ENCODE assay signal across 8 mouse cellular contexts in genomic region chr17:56858216-56858615, GRCm38 (mm10). TPM values are rescaled to one million over a fixed set of nuclear protein-coding genes. Genes with fewer than 3 reads are reported as not detected.
DNase-seq lines count a peak whose midpoint lies in the region; ATAC-seq and TF ChIP-seq lines count a peak whose summit lies in the region.

No protein-coding gene starts in this region.

- WGBS in forebrain, embryonic 13.5 days: 48% methylated on average over 4 of the region's 4 CpGs
- WGBS in forebrain, embryonic 12.5 days: 51% methylated on average over 4 of the region's 4 CpGs
- 55% methylated on average over 4 of the region's 4 CpGs for WGBS in heart, embryonic 12.5 days

- H3K36me3 ChIP-seq in forebrain, embryonic 13.5 days (ENCODE audit: poor library complexity, severe bottlenecking): no peaks in the 10 kb centered on the region
- no peaks in the 10 kb centered on the region for H3K36me3 ChIP-seq in forebrain, embryonic 12.5 days (replicated peaks)
- H3K36me3 ChIP-seq in heart, embryonic 12.5 days: no peaks in the 10 kb centered on the region

- H3K27me3 ChIP-seq in forebrain, embryonic 13.5 days: no peaks in the 10 kb centered on the region
- no peaks in the 10 kb centered on the region for H3K27me3 ChIP-seq in forebrain, embryonic 12.5 days
- no peaks in the 10 kb centered on the region for H3K27me3 ChIP-seq in heart, embryonic 12.5 days (replicated peaks)

- H3K27ac ChIP-seq in forebrain, embryonic 13.5 days: no peak overlapping the region
- no peak overlapping the region for H3K27ac ChIP-seq in forebrain, embryonic 12.5 days
- peak overlapping the region; percentile 79; the same call in 1 of the 2 replicates for H3K27ac ChIP-seq in heart, embryonic 12.5 days (ENCODE audit: poor library complexity, severe bottlenecking)
- H3K27ac ChIP-seq in layer of hippocampus, adult 2 months: no peak overlapping the region

- H3K9ac ChIP-seq in forebrain, embryonic 13.5 days: no peak overlapping the region
- H3K9ac ChIP-seq in forebrain, embryonic 12.5 days: no peak overlapping the region
- H3K9ac ChIP-seq in heart, embryonic 12.5 days: no peak overlapping the region

- peak; percentile 38; the same call in 1 of the 2 replicates for ATAC-seq in forebrain, embryonic 13.5 days
- no peak for ATAC-seq in forebrain, embryonic 12.5 days (ENCODE audit: low FRiP score)
- no peak for ATAC-seq in heart, embryonic 12.5 days (ENCODE audit: insufficient number of reproducible peaks, low FRiP score)

- TF ChIP-seq CTCF in layer of hippocampus, adult 2 months (conservative IDR thresholded peaks at IDR 0.05): peak; percentile 95

- no peaks in the 10 kb centered on the region for H3K9me3 ChIP-seq in forebrain, embryonic 13.5 days (replicated peaks)
- H3K9me3 ChIP-seq in forebrain, embryonic 12.5 days: no peaks in the 10 kb centered on the region
- no peaks in the 10 kb centered on the region for H3K9me3 ChIP-seq in heart, embryonic 12.5 days (replicated peaks)

- peak; percentile 73 to 74 for DNase-seq in adrenal gland, adult 18-20 months (ENCODE audit: low spot score in 2 of 2)
- DNase-seq in embryo, embryonic 11 days: peak; percentile 64
- peak; percentile 29 to 60 for DNase-seq in layer of hippocampus, adult 2 months (ENCODE audit: low spot score in 2 of 2)
- DNase-seq in lung, postnatal 36 days: peak; percentile 84
- DNase-seq in spleen, postnatal 36 days (ENCODE audit: low spot score in 2 of 2): peak; percentile 52 to 60

- H3K4me1 ChIP-seq in forebrain, embryonic 13.5 days: no peaks in the 10 kb centered on the region; the same call in 1 of the 2 replicates
- no peaks in the 10 kb centered on the region for H3K4me1 ChIP-seq in forebrain, embryonic 12.5 days
- peaks cover 10% of the 10 kb centered on the region for H3K4me1 ChIP-seq in heart, embryonic 12.5 days (replicated peaks)

- H3K4me2 ChIP-seq in forebrain, embryonic 13.5 days: no peak overlapping the region
- no peak overlapping the region for H3K4me2 ChIP-seq in forebrain, embryonic 12.5 days
- H3K4me2 ChIP-seq in heart, embryonic 12.5 days: no peak overlapping the region

- no peak overlapping the region for H3K4me3 ChIP-seq in forebrain, embryonic 13.5 days
- no peak overlapping the region for H3K4me3 ChIP-seq in forebrain, embryonic 12.5 days (replicated peaks)
- H3K4me3 ChIP-seq in heart, embryonic 12.5 days: no peak overlapping the region
- no peak overlapping the region for H3K4me3 ChIP-seq in layer of hippocampus, adult 2 months

RNA-seq across cellular contexts. Expression of gene Acsbg2, which starts 16.0 kb away (rescaled TPM):
- not detected in 2 replicates for polyA plus RNA-seq in forebrain, embryonic 13.5 days (2015; fragmentation: Nextera tagmentation; extraction: Ambion mirVana)
- polyA plus RNA-seq in forebrain, embryonic 12.5 days (2016; fragmentation: Nextera tagmentation; extraction: Ambion mirVana): not detected in 2 replicates
- total RNA-seq in adrenal gland, adult 18-20 months (2021): under 1 TPM in 1 of 2 experiments, not detected in 1; 0.27 TPM
- polyA plus RNA-seq in heart, embryonic 12.5 days (2016; fragmentation: Nextera tagmentation; extraction: Ambion mirVana): not detected in 2 replicates
- not detected for total RNA-seq in layer of hippocampus, adult 2 months (2021)

RNA-seq across cellular contexts. Expression of gene 1700061G19Rik, which starts 17.1 kb away (rescaled TPM):
- polyA plus RNA-seq in forebrain, embryonic 13.5 days (2015; fragmentation: Nextera tagmentation; extraction: Ambion mirVana): 0.33 and 0.45 TPM in 2 replicates
- polyA plus RNA-seq in forebrain, embryonic 12.5 days (2016; fragmentation: Nextera tagmentation; extraction: Ambion mirVana): 0.50 and 0.59 TPM in 2 replicates
- 1 to 10 TPM in 1 of 2 experiments, under 1 TPM in 1; 0.83 to 2.9 TPM for total RNA-seq in adrenal gland, adult 18-20 months (2021)
- 0.33 and 0.36 TPM in 2 replicates for polyA plus RNA-seq in heart, embryonic 12.5 days (2016; fragmentation: Nextera tagmentation; extraction: Ambion mirVana)
- total RNA-seq in layer of hippocampus, adult 2 months (2021): under 1 TPM; 0.13 to 0.22 TPM

RNA-seq across cellular contexts. Expression of gene Rfx2, which starts 27.4 kb away (rescaled TPM):
- 5.8 and 6.9 TPM in 2 replicates for polyA plus RNA-seq in forebrain, embryonic 13.5 days (2015; fragmentation: Nextera tagmentation; extraction: Ambion mirVana)
- polyA plus RNA-seq in forebrain, embryonic 12.5 days (2016; fragmentation: Nextera tagmentation; extraction: Ambion mirVana): 7.2 and 7.8 TPM in 2 replicates
- total RNA-seq in adrenal gland, adult 18-20 months (2021): 1 to 10 TPM; 3.8 to 5.6 TPM
- polyA plus RNA-seq in heart, embryonic 12.5 days (2016; fragmentation: Nextera tagmentation; extraction: Ambion mirVana): 3.8 and 4.4 TPM in 2 replicates
- total RNA-seq in layer of hippocampus, adult 2 months (2021): 1 to 10 TPM; 5.4 to 6.4 TPM
